Mouse (Mus musculus): Measurements from ENCODE around the gene Optn.

- TF ChIP-seq CTCF (IDR thresholded peaks at IDR 0.05; ENCODE audit: extremely low read depth, insufficient read depth, low read length) = no peak
- TF ChIP-seq POLR2A (IDR thresholded peaks at IDR 0.05; ENCODE audit: extremely low read depth, insufficient read depth, low read length) = no peak
These were observed at the start of gene Optn for GRCm38 (mm10) chr2:5063299-5064205.
